Mouse (Mus musculus) midbrain, embryonic 13.5 days (tissue): ENCODE measurements at regions not wholly inside any gene's neighbourhood (a gene's known extent, or its start where the extent isn't known, plus 50 kb on each side); places are given as distances from the start of the nearest gene placed in this dataset.

Experiments
- ATAC-seq: fragments of 200-750 bp; cut with Nextera tagmentation; 2 replicates; pipeline ENCODE4 v1.8.0; 2017; ENCODE audit warnings: mild to moderate bottlenecking, moderate TSS enrichment, moderate library complexity
- H3K27ac ChIP-seq: fragments of 300-500 bp; sonication (generic); 2 replicates; pipeline ENCODE4 v1.5.1; 2015; ENCODE audit warnings: inconsistent platforms, mild to moderate bottlenecking, moderate library complexity
- H3K27me3 ChIP-seq: fragments of 300-500 bp; sonication (generic); 2 replicates; pipeline ENCODE4 v1.6.1; 2015; ENCODE audit warnings: mild to moderate bottlenecking, inconsistent platforms
- H3K36me3 ChIP-seq: fragments of 300-500 bp; sonication (generic); 2 replicates; pipeline ENCODE4 v1.6.1; 2015; ENCODE audit warnings: mild to moderate bottlenecking, inconsistent platforms
- H3K4me1 ChIP-seq: fragments of 300-500 bp; sonication (generic); replicated peaks from 2 replicates; pipeline ENCODE4 v1.6.1; 2015; ENCODE audit warnings: inconsistent platforms
- H3K4me2 ChIP-seq: fragments of 300-500 bp; sonication (generic); replicated peaks from 2 replicates; pipeline ENCODE4 v1.6.1; 2015; ENCODE audit warnings: moderate library complexity, mild to moderate bottlenecking, inconsistent platforms
- H3K4me3 ChIP-seq: fragments of 300-500 bp; sonication (generic); replicated peaks from 2 replicates; pipeline ENCODE4 v1.5.1; 2015; ENCODE audit warnings: mild to moderate bottlenecking, inconsistent platforms
- H3K9ac ChIP-seq: fragments of 300-500 bp; sonication (generic); replicated peaks from 2 replicates; pipeline ENCODE4 v1.6.1; 2015; ENCODE audit warnings: mild to moderate bottlenecking, inconsistent platforms
- H3K9me3 ChIP-seq: fragments of 300-500 bp; sonication (generic); 2 replicates; pipeline ENCODE4 v1.6.1; 2016; ENCODE audit warnings: mild to moderate bottlenecking, inconsistent platforms
- WGBS: fragments of 180-500 bp; shearing (Covaris S2); methylation state at CpG from one replicate; pipeline ENCODE4 v1.1.7; 2015; 5-methylcytosine and 5-hydroxymethylcytosine counted together

DNA sequence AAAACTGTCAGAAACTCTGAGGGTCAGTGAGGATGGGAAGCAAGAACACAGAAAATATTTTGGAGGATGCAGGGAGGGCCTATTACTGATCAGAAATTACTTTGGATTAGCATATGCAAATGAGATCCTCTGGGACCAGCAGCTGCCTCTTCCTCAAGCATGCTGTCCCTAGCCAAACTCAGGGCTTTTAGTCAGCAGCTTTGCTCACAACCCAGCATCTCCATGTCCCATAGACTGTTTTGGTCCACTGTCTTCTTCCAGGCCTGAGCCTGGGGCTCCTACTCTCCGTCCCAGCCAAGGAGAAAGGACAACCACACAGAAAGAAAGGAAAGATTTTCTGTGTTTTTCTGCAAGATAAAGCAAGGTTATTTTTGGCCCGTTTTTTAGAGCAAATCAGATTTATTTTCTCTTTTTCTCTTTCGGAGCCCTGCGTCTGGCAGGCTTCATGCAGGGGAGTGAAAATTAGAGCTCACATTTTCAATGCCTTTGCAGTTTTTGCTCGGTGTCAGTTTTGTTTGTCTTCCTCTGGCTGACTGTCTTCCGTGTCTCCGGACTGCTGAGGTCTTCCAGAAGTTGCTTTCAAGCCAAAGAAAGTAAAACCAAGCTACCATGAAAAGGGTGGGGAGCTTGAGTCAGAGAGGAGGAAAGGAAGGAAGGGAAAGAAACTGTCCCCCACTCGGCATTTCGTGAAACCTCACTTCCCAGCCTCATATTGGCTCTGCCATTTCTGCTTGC, 445.5 kb upstream of the Cdh11 start:
- ATAC-seq, result no peak
- H3K27me3 ChIP-seq, result no peaks in the 10 kb centered on the region
- H3K4me1 ChIP-seq, result no peaks in the 10 kb centered on the region
- no peaks in the 10 kb centered on the region for H3K36me3 ChIP-seq
- H3K4me3 ChIP-seq, result no peak overlapping the region
- WGBS, result 75% methylated on average over 9 of the region's 9 CpGs
- no peaks in the 10 kb centered on the region for H3K9me3 ChIP-seq
- H3K4me2 ChIP-seq, result no peak overlapping the region
- H3K9ac ChIP-seq, result no peak overlapping the region
- no peak overlapping the region for H3K27ac ChIP-seq

DNA sequence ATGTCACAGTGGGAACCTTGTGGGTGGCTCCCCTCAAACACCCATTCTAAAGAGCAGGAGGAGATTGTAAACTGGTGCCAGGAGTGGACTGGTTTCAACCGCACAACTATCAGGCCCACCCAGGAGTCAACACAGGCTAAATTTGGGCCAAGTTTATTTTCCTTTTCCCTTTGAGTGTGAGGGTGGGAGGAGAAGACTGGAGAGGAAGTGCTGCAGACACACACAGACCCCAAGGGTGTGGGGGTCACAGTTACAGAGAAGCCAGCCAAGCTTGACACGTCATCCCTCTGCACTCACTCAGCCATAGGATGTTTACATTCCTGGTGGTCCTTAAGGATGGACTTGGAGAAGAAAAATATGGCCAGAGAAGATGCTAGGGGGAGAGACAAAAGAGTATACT, 448.9 kb upstream of the Cdh11 start:
- Histone ChIP-seq H3K4me2 (no peak overlapping the region), H3K4me3 (no peak overlapping the region), H3K4me1 (no peaks in the 10 kb centered on the region), H3K27me3 (no peaks in the 10 kb centered on the region), H3K9me3 (no peaks in the 10 kb centered on the region), H3K36me3 (no peaks in the 10 kb centered on the region), H3K27ac (no peak overlapping the region), H3K9ac (no peak overlapping the region)
- 72% methylated on average over 2 of the region's 2 CpGs for WGBS
- ATAC-seq, result no peak

DNA sequence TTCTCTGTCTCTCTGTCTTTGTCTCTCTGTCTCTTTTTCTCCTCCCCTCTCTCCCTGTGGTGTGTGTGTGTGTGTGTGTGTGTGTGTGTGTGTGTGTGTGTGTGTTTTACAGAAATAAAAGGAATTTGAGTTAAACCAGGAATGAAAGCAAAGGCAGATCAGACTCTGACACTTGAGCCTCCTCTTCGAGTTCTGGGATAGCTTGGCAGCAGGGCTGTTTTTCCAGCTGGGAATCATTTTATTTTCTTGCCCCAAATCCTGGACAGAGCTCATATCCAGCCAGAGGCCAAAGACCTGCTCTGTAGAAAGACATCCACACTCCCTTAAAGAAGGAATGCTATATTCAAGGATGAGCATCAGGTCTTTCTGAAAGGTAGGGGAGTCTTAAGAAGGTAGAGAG, 450.2 kb upstream of the Cdh11 start:
- Histone ChIP-seq H3K4me2 (no peak overlapping the region), H3K4me3 (no peak overlapping the region), H3K9me3 (no peaks in the 10 kb centered on the region), H3K27ac (no peak overlapping the region), H3K9ac (no peak overlapping the region), H3K4me1 (no peaks in the 10 kb centered on the region), H3K36me3 (no peaks in the 10 kb centered on the region), H3K27me3 (no peaks in the 10 kb centered on the region)
- 55% methylated on average over 1 of the region's 1 CpGs for WGBS
- no peak for ATAC-seq

DNA sequence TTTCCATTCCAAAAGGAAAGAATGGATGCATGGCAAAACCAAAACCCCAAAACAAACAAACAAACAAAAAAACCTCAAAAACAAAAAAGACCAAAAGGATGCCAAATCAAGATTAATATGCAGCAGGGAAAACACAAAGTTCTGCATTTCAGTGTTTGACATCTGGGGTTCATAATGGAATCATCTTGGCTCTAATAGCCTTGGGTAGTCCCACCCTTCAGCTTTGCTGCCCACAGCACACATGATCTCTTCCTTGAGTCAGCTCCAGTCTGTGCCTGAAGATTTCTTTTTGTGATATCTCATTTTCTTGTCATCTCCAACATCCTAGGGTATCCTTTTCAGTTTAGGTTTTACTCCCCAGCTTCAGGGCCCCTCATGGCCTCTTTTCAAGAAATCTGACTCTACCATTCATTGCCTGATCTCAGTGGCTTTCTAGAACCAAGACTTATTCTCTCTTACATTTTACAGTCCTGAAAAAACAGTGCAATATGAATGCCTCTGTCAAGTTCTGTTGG, 453.1 kb upstream of the Cdh11 start:
- no peaks in the 10 kb centered on the region for H3K4me1 ChIP-seq
- no peak for ATAC-seq
- no peak overlapping the region for H3K27ac ChIP-seq
- no peaks in the 10 kb centered on the region for H3K36me3 ChIP-seq
- no peak overlapping the region for H3K4me2 ChIP-seq
- H3K9ac ChIP-seq, result no peak overlapping the region
- no peaks in the 10 kb centered on the region for H3K9me3 ChIP-seq
- H3K27me3 ChIP-seq, result no peaks in the 10 kb centered on the region
- no peak overlapping the region for H3K4me3 ChIP-seq

DNA sequence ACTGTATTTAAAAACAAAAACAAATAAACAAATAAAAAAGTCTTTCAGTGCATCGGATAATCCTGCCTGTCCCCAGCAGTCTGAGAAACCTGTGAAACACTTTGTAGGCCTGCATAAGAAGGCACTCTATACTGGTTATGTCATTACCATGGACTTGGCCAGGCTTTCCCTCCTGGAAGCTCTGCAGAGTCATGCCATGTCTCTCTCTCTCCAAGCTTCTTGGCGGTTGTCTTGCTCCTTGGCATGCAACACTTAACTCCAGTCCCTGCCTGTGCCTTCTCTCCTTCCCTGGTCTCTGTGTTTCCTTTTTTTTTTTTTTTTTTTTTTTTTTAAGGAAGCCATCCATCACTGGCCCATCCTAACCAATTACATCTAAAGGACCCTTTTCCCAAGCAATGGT, 458.7 kb upstream of the Cdh11 start:
- Histone ChIP-seq H3K36me3 (no peaks in the 10 kb centered on the region), H3K9ac (no peak overlapping the region), H3K4me3 (no peak overlapping the region), H3K9me3 (0 out of 2 replicates have a peak, but pooled peaks cover 4% of the 10 kb centered on the region), H3K27ac (no peak overlapping the region), H3K4me2 (no peak overlapping the region), H3K27me3 (no peaks in the 10 kb centered on the region), H3K4me1 (no peaks in the 10 kb centered on the region)
- no peak for ATAC-seq
- 96% methylated on average over 2 of the region's 2 CpGs for WGBS

DNA sequence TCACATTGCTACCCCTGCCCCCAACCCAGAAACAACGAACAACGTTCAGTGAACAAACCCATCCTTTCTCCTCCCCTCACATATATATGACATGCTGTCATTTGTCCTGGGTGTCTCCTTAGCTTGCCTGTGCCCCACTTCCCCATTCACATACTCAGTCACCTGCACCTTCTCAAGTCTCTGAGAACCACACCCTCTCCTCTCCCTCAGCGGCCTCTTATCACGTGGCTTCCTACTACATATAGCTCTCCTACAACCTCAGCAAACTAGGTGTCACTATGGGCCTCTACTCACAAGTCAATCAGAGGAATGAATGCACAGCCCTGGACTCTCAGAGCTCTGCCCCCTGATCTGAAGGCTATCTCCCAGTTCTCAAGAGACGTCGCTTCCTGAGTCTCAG, 459.2 kb upstream of the Cdh11 start:
- Histone ChIP-seq H3K9me3 (0 out of 2 replicates have a peak, but pooled peaks cover 4% of the 10 kb centered on the region), H3K9ac (no peak overlapping the region), H3K27me3 (no peaks in the 10 kb centered on the region), H3K4me3 (no peak overlapping the region), H3K4me2 (no peak overlapping the region), H3K4me1 (no peaks in the 10 kb centered on the region), H3K27ac (no peak overlapping the region), H3K36me3 (no peaks in the 10 kb centered on the region)
- ATAC-seq, result no peak
- WGBS, result 93% methylated on average over 6 of the region's 6 CpGs

DNA sequence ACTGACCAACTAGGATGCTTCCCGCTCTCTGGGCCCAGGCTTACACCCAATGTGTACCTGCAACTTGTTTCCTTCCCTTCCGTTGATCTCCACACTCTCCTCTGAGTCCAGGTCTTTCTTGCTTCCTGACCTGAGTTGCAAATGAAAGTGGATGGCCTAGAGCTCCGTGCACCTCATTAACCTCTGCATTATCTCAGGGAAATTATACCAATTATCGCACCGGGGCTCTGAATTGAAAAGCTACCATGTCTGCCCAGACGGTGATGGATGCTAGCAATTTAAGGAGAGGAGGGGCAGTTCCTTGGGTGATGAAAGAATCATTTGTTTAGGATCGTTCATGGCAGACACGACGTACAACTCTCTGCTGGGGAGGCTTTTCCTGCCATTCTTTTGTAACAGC, 460.4 kb upstream of the Cdh11 start:
- ATAC-seq, result peak; percentile 34; the same call in 1 of the 2 replicates
- WGBS, result 37% methylated on average over 9 of the region's 9 CpGs

DNA sequence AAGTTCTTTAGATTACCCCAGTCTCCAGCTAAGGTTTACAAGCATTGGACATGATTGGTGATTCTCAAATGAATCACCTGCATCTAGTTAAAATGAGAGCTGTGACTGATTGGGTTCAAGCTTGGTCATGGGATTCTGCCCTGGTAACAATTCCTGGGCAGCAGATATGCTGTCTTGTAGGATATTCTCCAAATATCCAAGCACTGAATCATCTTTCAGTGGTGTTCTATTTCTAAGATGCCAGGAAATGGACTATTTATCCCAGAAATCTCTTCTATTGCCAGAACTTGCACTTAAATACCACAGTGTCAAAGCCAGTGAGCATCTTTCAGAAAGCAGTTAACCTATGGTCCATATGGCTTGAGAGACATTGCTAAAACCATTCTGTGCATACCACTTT, 475.8 kb upstream of the Cdh11 start:
- no peak overlapping the region for H3K4me2 ChIP-seq
- H3K9ac ChIP-seq, result no peak overlapping the region
- no peaks in the 10 kb centered on the region for H3K27me3 ChIP-seq
- no peaks in the 10 kb centered on the region for H3K9me3 ChIP-seq
- no peak for ATAC-seq
- no peaks in the 10 kb centered on the region for H3K4me1 ChIP-seq
- no peak overlapping the region for H3K4me3 ChIP-seq
- no peak overlapping the region for H3K27ac ChIP-seq
- H3K36me3 ChIP-seq, result no peaks in the 10 kb centered on the region

More for the DNA sequence above, 460.4 kb upstream of the Cdh11 start:
- H3K4me3 ChIP-seq, result no peak overlapping the region
- no peaks in the 10 kb centered on the region for H3K27me3 ChIP-seq
- H3K9me3 ChIP-seq, result 0 out of 2 replicates have a peak, but pooled peaks cover 4% of the 10 kb centered on the region
- H3K36me3 ChIP-seq, result no peaks in the 10 kb centered on the region
- no peak overlapping the region for H3K9ac ChIP-seq
- H3K27ac ChIP-seq, result no peak overlapping the region
- H3K4me1 ChIP-seq, result no peaks in the 10 kb centered on the region
- H3K4me2 ChIP-seq, result no peak overlapping the region

DNA sequence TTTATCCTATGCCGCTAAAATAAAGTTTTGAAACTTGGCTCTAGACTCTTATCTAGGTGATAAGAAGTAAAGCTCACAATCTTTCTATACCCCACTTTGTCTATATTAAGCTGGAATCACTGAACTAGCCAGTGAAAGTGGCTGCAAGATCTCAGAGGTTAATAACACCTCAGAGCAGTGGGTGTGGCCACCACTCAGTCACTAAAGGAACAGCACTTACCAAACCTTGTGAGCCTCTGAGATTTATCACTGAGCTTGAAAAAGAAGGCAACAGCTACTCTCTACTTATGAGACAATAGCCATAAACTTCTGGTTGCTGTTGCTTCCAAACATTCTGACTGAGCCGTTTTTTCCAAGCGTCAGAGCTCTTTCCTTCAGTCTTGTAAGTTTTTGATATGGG, 484.6 kb upstream of the Cdh11 start:
- no peaks in the 10 kb centered on the region for H3K9me3 ChIP-seq
- H3K36me3 ChIP-seq, result no peaks in the 10 kb centered on the region
- 92% methylated on average over 3 of the region's 3 CpGs for WGBS
- H3K9ac ChIP-seq, result no peak overlapping the region
- peaks cover 15% of the 10 kb centered on the region for H3K4me1 ChIP-seq
- H3K27ac ChIP-seq, result no peak overlapping the region
- no peak overlapping the region for H3K4me3 ChIP-seq
- peaks cover 4% of the 10 kb centered on the region; the same call in 1 of the 2 replicates for H3K27me3 ChIP-seq
- H3K4me2 ChIP-seq, result no peak overlapping the region
- no peak for ATAC-seq

DNA sequence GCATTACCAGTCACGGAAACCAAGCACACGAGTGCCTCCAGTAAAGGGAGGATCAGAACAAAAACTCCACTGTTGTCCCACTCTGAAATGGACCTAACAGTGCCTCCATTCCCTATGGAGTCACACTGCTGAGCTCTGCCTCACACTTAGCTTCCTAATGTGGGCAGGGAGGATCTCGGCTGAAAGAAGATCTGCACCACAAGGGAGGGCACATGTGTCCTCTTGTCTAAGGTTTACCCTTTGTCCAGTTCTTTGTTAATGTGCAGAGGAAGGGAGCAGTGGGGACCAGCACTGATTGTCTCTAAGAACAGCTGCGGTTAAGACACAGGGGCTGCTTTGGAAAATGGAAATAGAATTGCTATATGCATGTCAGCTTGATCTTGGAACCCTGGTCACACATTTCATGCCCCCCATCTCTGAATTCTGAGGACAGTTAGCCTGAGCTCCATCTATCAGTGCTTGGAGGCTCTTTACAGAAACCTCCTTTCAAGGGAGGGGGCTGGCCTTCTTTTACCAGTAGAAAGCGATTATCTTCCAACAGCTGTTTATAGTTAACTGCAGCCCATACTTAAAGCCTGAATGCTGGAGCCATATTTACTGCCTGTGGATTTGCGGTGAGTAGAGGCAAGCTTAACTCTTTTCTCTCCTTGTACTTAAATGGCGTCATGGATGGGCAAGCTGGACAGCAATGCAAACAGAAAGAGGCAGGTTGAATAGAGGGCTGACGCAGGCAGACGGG, 485.5 kb upstream of the Cdh11 start:
- Histone ChIP-seq H3K4me1 (peaks cover 15% of the 10 kb centered on the region), H3K4me3 (no peak overlapping the region), H3K27ac (no peak overlapping the region), H3K36me3 (no peaks in the 10 kb centered on the region), H3K9me3 (no peaks in the 10 kb centered on the region), H3K4me2 (no peak overlapping the region), H3K9ac (no peak overlapping the region), H3K27me3 (peaks cover 4% of the 10 kb centered on the region; the same call in 1 of the 2 replicates)
- ATAC-seq, result 0 out of 2 replicates have a peak, but pooled peaks have one; percentile 34
- WGBS, result 38% methylated on average over 9 of the region's 9 CpGs

DNA sequence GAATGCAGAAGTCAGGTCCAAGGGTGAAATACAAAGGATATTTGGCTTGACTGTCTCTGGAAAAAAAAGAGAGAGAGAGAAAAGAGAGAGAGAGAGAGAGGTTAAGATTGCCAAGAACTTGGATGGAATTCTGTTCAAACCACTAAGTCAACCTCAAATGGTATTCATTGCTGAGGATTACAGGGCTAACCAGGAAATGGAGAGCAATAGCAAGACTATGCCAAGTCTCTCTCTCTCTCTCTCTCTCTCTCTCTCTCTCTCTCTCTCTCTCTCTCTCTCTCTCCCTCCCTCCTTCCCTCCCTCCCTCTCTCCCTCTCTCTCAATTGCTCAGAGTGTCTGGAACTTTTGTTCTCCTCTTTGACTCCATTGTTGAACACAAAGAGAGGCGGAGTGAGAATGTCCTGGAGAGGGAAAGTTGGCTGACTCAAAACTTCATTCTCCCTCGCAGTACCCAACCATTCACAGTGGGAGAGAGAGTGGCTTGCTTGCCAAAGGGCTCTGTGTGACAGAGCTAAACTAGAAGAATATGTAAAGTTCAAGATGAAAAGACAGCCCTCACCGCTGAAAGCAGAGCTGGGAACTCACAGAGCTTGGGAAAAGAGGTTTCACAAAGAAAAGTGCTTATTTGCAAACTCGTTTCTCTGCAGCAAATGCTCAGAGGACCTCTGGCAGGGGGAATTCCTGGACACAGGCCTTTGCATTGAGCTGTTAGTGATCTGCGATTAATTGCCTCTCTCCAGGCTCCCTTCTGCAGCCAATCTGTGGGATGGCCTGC, 487.1 kb upstream of the Cdh11 start:
- Histone ChIP-seq H3K9me3 (no peaks in the 10 kb centered on the region), H3K27ac (peak overlapping the region; percentile 49; the same call in 1 of the 2 replicates), H3K9ac (no peak overlapping the region), H3K4me2 (no peak overlapping the region), H3K36me3 (no peaks in the 10 kb centered on the region), H3K27me3 (peaks cover 4% of the 10 kb centered on the region; the same call in 1 of the 2 replicates), H3K4me1 (peaks cover 15% of the 10 kb centered on the region), H3K4me3 (no peak overlapping the region)
- peak; percentile 88 for ATAC-seq
- 6% methylated on average over 5 of the region's 5 CpGs for WGBS

DNA sequence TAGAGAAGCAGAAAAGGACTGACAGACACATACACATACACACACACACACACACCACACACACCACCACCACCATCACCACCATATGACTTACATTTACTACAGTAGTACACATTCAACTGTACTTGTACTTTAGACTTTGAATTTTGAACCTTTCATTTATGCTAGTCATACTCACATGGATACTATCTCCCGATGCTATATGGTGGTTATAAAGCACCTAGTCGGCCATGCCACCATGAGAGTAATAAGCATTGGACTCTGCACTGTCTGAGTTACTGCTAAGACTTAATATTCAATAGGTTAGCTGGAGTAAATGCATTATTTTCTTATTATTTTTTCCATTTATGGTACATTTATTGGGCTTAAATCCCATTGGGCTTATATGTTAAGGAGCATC, 488.0 kb upstream of the Cdh11 start:
- Histone ChIP-seq H3K4me1 (peaks cover 15% of the 10 kb centered on the region), H3K9me3 (no peaks in the 10 kb centered on the region), H3K4me3 (no peak overlapping the region), H3K27ac (no peak overlapping the region), H3K27me3 (peaks cover 4% of the 10 kb centered on the region; the same call in 1 of the 2 replicates), H3K9ac (no peak overlapping the region), H3K4me2 (no peak overlapping the region), H3K36me3 (no peaks in the 10 kb centered on the region)
- 95% methylated on average over 2 of the region's 2 CpGs for WGBS
- no peak for ATAC-seq
